Mouse (Mus musculus) limb, embryonic 11.5 days (tissue): ENCODE measurements around the gene Pcsk7. TPM values are rescaled to one million over a fixed set of nuclear protein-coding genes. Genes with fewer than 3 reads are reported as not detected.

Experiments used
- ATAC-seq: fragments of 200-750 bp; cut with Nextera tagmentation; 2 replicates; pipeline ENCODE4 v1.8.0; 2017; ENCODE audit warnings: low read depth; ENCODE audit not compliant: insufficient number of reproducible peaks, low FRiP score, low TSS enrichment
- DNase-seq: peaks from one replicate; pipeline ENCODE4 v3.0.0-alpha.2; 2015; ENCODE audit warnings: low spot score
- H3K27ac ChIP-seq: fragments of 300-500 bp; sonication (generic); replicated peaks from 2 replicates; pipeline ENCODE4 v1.5.1; 2014; ENCODE audit warnings: low read depth, mild to moderate bottlenecking, low read length
- H3K27me3 ChIP-seq: fragments of 300-500 bp; sonication (generic); 2 replicates; pipeline ENCODE4 v1.6.1; 2014; ENCODE audit warnings: mild to moderate bottlenecking, low read length, mixed read lengths; ENCODE audit not compliant: control insufficient read depth, insufficient read depth
- H3K36me3 ChIP-seq: fragments of 300-500 bp; sonication (generic); 2 replicates; pipeline ENCODE4 v1.6.1; 2014; ENCODE audit warnings: mild to moderate bottlenecking, low read length, moderate library complexity, mixed read lengths; ENCODE audit not compliant: control insufficient read depth, insufficient read depth
- H3K4me1 ChIP-seq: fragments of 300-500 bp; sonication (generic); 2 replicates; pipeline ENCODE4 v1.6.1; 2014; ENCODE audit warnings: low read length, mixed read lengths; ENCODE audit not compliant: control insufficient read depth, insufficient read depth
- H3K4me2 ChIP-seq: fragments of 300-500 bp; sonication (generic); 2 replicates; pipeline ENCODE4 v1.6.1; 2014; ENCODE audit warnings: low read depth, mild to moderate bottlenecking, moderate library complexity; ENCODE audit not compliant: severe bottlenecking
- H3K4me3 ChIP-seq: fragments of 300-500 bp; sonication (generic); 2 replicates; pipeline ENCODE4 v1.5.1; 2014; ENCODE audit warnings: low read depth, low read length
- H3K9ac ChIP-seq: fragments of 300-500 bp; sonication (generic); 2 replicates; pipeline ENCODE4 v1.6.1; 2014; ENCODE audit warnings: mild to moderate bottlenecking, low read length
- H3K9me3 ChIP-seq: fragments of 300-500 bp; sonication (generic); 2 replicates; pipeline ENCODE4 v1.6.1; 2016; ENCODE audit warnings: low read length; ENCODE audit not compliant: control insufficient read depth
- WGBS: fragments of 180-500 bp; shearing (Covaris S2); extraction: QIAGEN DNeasy Blood & Tissue Kit; methylation state at CpG from one replicate; pipeline ENCODE4 v1.1.7; 2014; 5-methylcytosine and 5-hydroxymethylcytosine counted together
- polyA plus RNA-seq: library from polyadenylated mRNA; unstranded; fragments of >200 nt; fragmentation: Nextera tagmentation; extraction: Ambion mirVana; gene quantifications from 2 replicates; pipeline ENCODE4 v1.2.1, GENCODE M21; 2014

The Pcsk7 gene
- polyA plus RNA-seq, 1 experiment from 2014 or later = 13.4 TPM

GRCm38 (mm10) chr9:45952057-45952456 is 45.8 kb downstream of the Pcsk7 start:
- Histone ChIP-seq H3K4me3 (no peak overlapping the region), H3K9me3 (no peaks in the 10 kb centered on the region), H3K4me2 (no peak overlapping the region), H3K27me3 (no peaks in the 10 kb centered on the region), H3K27ac (no peak overlapping the region), H3K4me1 (peaks cover 12% of the 10 kb centered on the region), H3K9ac (no peak overlapping the region), H3K36me3 (peaks cover 7% of the 10 kb centered on the region)
- ATAC-seq (no peak), DNase-seq (no peak)
- WGBS = 94% methylated on average over 4 of the region's 4 CpGs

GRCm38 (mm10) chr9:45952890-45953289 is 46.6 kb downstream of the Pcsk7 start:
- Histone ChIP-seq H3K4me3 (no peak overlapping the region), H3K4me1 (peaks cover 12% of the 10 kb centered on the region), H3K9ac (no peak overlapping the region), H3K9me3 (no peaks in the 10 kb centered on the region), H3K36me3 (peaks cover 7% of the 10 kb centered on the region), H3K27ac (no peak overlapping the region), H3K4me2 (no peak overlapping the region), H3K27me3 (no peaks in the 10 kb centered on the region)
- no peak for DNase-seq
- ATAC-seq = no peak
- 87% methylated on average over 7 of the region's 7 CpGs for WGBS

GRCm38 (mm10) chr9:45953511-45954293 is 47.4 kb downstream of the Pcsk7 start:
- H3K27ac ChIP-seq = peak overlapping the region; percentile 70; the same call in 1 of the 2 replicates
- peaks cover 12% of the 10 kb centered on the region for H3K4me1 ChIP-seq
- no peaks in the 10 kb centered on the region for H3K9me3 ChIP-seq
- H3K4me3 ChIP-seq = peak overlapping the region; percentile 89
- DNase-seq (no peak), ATAC-seq (no peak)
- peak overlapping the region; percentile 91 for H3K9ac ChIP-seq
- H3K27me3 ChIP-seq = no peaks in the 10 kb centered on the region
- H3K4me2 ChIP-seq = peak overlapping the region; percentile 90
- H3K36me3 ChIP-seq = peaks cover 4% of the 10 kb centered on the region
- 66% methylated on average over 13 of the region's 13 CpGs for WGBS

- peak; percentile 61 for ATAC-seq
- Histone ChIP-seq H3K4me2 (peak overlapping the region; percentile 90), H3K27ac (peak overlapping the region; percentile 70), H3K27me3 (no peaks in the 10 kb centered on the region), H3K4me3 (peak overlapping the region; percentile 89), H3K4me1 (peaks cover 12% of the 10 kb centered on the region), H3K9me3 (no peaks in the 10 kb centered on the region), H3K36me3 (peaks cover 2% of the 10 kb centered on the region), H3K9ac (peak overlapping the region; percentile 91)
- 1% methylated on average over 54 of the region's 63 CpGs for WGBS
- peak; percentile 71 for DNase-seq
Observed at GRCm38 (mm10) chr9:45954294-45955106, 48.2 kb downstream of the Pcsk7 start.

GRCm38 (mm10) chr9:45955107-45955963 is 49.0 kb downstream of the Pcsk7 start, which contains the start of gene Sidt2:
TSS of gene Sidt2 (minus strand) at chr9:45955258.
- ATAC-seq (peak; percentile 92), DNase-seq (peak; percentile 88)
- under 1% methylated on average over 34 of the region's 48 CpGs for WGBS
- peak within 1 kb of the TSS; percentile 91 for H3K9ac ChIP-seq
- no peaks in the 10 kb centered on the region for H3K27me3 ChIP-seq
- peak within 1 kb of the TSS; percentile 89 for H3K4me3 ChIP-seq
- peak within 1 kb of the TSS; percentile 70 for H3K27ac ChIP-seq
- H3K36me3 ChIP-seq = no peaks in the 10 kb centered on the region; the same call in 1 of the 2 replicates
- H3K4me1 ChIP-seq = peaks cover 12% of the 10 kb centered on the region
- H3K4me2 ChIP-seq = peak within 1 kb of the TSS; percentile 90
- no peaks in the 10 kb centered on the region for H3K9me3 ChIP-seq

- H3K4me3 ChIP-seq = no peak overlapping the region
- DNase-seq = no peak
- H3K9ac ChIP-seq = no peak overlapping the region
- no peak overlapping the region for H3K4me2 ChIP-seq
- 66% methylated on average over 7 of the region's 7 CpGs for WGBS
- no peaks in the 10 kb centered on the region for H3K9me3 ChIP-seq
- H3K27ac ChIP-seq = no peak overlapping the region
- H3K36me3 ChIP-seq = no peaks in the 10 kb centered on the region; the same call in 1 of the 2 replicates
- no peaks in the 10 kb centered on the region for H3K27me3 ChIP-seq
- peaks cover 12% of the 10 kb centered on the region for H3K4me1 ChIP-seq
- no peak for ATAC-seq
Observed at GRCm38 (mm10) chr9:45958023-45958670, 51.9 kb downstream of the Pcsk7 start.

GRCm38 (mm10) chr9:45958851-45959250 is 52.6 kb downstream of the Pcsk7 start:
- Histone ChIP-seq H3K36me3 (no peaks in the 10 kb centered on the region; the same call in 1 of the 2 replicates), H3K9ac (no peak overlapping the region), H3K27ac (no peak overlapping the region), H3K9me3 (no peaks in the 10 kb centered on the region), H3K4me1 (peaks cover 5% of the 10 kb centered on the region), H3K4me2 (no peak overlapping the region), H3K4me3 (no peak overlapping the region), H3K27me3 (no peaks in the 10 kb centered on the region)
- no peak for ATAC-seq
- DNase-seq = no peak
- WGBS = 58% methylated on average over 4 of the region's 4 CpGs
